Mouse (Mus musculus) bone marrow, adult 2 months (tissue): ENCODE measurements around the gene Fstl4. TPM values are rescaled to one million over a fixed set of nuclear protein-coding genes. Genes with fewer than 3 reads are reported as not detected.

Source experiments
- H3K27ac ChIP-seq: fragments of 200-500 bp; 2 replicates; pipeline ENCODE4 v1.5.1; 2012; ENCODE audit warnings: low read depth, mild to moderate bottlenecking, control low read depth, inconsistent platforms, low read length; ENCODE audit not compliant: control insufficient read depth, poor library complexity, insufficient read depth
- H3K4me1 ChIP-seq: fragments of 200-500 bp; 2 replicates; pipeline ENCODE4 v1.6.1; 2011; ENCODE audit warnings: low read length; ENCODE audit not compliant: control insufficient read depth, insufficient read depth
- H3K4me3 ChIP-seq: fragments of 200-500 bp; replicated peaks from 2 replicates; pipeline ENCODE3; 2011; ENCODE audit warnings: mild to moderate bottlenecking, low read depth, low read length, control low read depth; ENCODE audit not compliant: control insufficient read depth
- CTCF ChIP-seq: fragments of 200-500 bp; IDR thresholded peaks from 2 replicates; pipeline ENCODE4 v1.5.1; 2011; ENCODE audit warnings: low read length, control low read depth; ENCODE audit not compliant: control insufficient read depth, insufficient read depth
- POLR2A ChIP-seq: fragments of 200-500 bp; IDR thresholded peaks from 2 replicates; pipeline ENCODE4 v1.6.1; 2011; ENCODE audit warnings: low read depth, mild to moderate bottlenecking, control low read depth, low read length, borderline replicate concordance; ENCODE audit not compliant: control insufficient read depth
- WGBS: fragments of 180-500 bp; shearing (Covaris S2); methylation state at CpG from one replicate; pipeline ENCODE4 v1.1.7; 2018; 5-methylcytosine and 5-hydroxymethylcytosine counted together
- polyA plus RNA-seq: library from polyadenylated mRNA; stranded (reverse); fragments of >200 nt; gene quantifications from 2 replicates; pipeline ENCODE4 v1.2.4, GENCODE M21; 2011; ENCODE audit warnings: low replicate concordance; ENCODE audit not compliant: missing spikeins, insufficient read depth, insufficient read length

Gene Fstl4
- polyA plus RNA-seq, 1 experiment, result not detected

DNA sequence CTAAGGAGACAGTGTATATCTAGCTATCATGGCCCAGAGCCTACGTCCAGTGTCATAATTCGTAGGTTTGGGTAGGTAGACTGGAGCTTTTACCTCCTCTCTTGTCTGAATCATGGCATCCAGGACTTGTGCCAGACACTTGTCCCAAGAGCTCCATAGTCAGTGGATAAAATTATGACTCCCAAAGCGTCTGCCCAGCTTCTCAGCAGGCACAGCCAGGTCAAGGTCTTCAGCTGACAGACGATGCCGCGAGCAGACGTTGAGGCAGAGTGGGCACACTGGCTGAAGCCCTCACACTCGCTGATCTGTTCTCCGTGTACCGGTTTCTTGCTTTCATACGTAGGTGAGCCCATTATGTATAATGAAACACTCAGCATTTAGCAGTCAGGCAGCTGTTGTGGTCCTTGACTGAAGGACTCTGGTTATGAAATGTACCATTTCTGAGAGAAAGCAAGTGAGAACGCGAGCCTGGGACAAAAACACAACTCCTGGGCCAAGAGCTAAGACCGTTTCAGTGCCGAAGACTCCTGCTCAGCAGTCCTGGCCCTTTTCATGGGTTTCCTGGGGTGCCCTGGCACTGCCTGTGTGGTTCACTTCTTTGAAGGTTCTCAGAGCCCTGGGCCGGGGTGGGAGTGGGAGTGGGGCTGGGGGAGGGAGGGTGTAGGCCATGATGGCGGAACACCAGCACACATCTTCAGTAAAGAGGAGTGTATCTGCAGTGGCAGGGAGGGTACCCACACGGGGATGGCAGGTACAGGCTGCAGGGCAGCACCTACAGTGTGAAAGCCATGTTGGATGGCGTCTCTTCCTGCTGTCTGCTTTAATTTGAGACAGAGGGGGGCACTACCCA lies 111.7 kb downstream of the Fstl4 start:
- WGBS, result 81% methylated on average over 19 of the region's 19 CpGs

DNA sequence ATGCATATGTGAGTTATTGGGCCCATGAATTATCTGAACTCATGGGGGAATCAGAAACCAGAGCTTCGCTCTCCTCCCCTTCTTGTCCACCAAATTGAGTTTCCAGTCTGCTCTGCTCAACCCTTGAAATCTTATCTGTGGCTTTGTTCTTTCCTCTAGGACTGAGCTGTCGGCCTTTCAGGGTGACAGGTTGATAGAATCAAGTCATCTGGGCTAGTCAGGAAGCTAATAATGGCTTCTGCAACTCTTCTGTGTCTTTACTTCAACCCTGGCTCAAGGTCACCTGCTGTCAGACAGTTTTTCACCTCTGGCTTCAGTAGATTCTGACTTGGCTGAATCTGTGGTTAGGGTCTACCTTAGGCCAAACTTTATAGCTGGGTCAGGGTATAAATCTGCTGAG lies 113.2 kb downstream of the Fstl4 start:
- H3K4me3 ChIP-seq, result no peak overlapping the region
- TF ChIP-seq CTCF (no peak), POLR2A (no peak)
- peaks cover 3% of the 10 kb centered on the region; the same call in 1 of the 2 replicates for H3K4me1 ChIP-seq
- H3K27ac ChIP-seq, result no peak overlapping the region
- WGBS, result 50% methylated on average over 2 of the region's 2 CpGs

More for the DNA sequence above, 111.7 kb downstream of the Fstl4 start:
- Histone ChIP-seq H3K4me1 (peaks cover 3% of the 10 kb centered on the region; the same call in 1 of the 2 replicates), H3K27ac (no peak overlapping the region), H3K4me3 (no peak overlapping the region)
- TF ChIP-seq POLR2A (no peak), CTCF (no peak)

DNA sequence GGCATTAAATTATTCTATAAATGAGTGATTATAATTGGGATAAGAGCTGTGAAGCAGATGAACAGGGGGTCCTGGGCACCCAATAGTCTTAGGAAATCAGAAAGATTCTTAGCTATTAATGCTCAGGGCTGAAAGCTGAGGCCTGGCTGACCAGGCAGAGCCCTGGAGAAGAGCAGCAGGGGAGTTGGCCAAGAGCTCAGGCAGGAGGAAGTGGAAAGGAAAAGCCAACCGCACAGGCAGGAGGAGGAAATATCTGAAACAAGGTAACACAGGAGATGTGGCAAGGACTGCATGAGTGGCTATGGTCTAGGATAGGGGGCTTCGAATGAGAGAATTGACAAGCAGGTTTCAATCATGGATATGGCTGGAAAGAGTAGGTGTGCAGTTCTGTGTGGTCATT lies 115.5 kb downstream of the Fstl4 start:
- H3K4me3 ChIP-seq, result no peak overlapping the region
- H3K27ac ChIP-seq, result no peak overlapping the region
- peaks cover 3% of the 10 kb centered on the region; the same call in 1 of the 2 replicates for H3K4me1 ChIP-seq
- TF ChIP-seq POLR2A (no peak), CTCF (no peak)
- 21% methylated on average over 2 of the region's 2 CpGs for WGBS

DNA sequence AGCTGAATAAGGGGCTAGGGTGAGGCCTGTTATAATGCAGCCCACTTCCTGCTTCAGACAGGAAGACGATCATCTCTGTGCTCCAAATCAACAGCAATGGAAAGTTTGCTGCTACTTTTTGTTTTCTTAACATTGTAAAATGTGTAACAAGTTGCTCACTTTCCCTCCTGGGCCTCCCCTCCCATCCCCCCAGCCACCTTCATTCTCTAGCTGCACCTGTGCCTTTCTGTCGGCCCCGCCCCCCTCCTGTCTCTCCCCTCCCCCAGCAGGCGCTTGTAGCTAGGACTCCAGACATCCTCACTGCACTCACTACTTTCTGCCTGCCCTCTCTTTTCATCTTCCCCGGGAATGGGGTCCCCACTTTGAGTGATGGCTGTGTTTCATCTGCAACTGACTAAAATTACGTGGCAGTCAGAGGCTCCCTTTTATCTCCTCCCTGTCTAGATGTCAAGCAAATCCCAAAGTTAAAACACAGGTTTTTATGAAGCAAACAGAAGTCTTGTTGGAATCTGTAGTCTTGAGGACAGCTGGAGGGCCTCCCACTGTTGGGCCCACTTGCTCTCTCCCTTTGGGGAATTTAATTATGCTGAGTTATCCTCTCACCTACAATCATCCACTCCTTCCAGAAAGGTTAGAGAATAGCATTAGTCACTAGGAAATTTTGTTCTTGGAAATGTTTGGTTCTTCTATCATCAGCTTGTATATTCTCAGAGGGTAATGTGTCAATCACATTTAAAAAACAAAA lies 122.3 kb downstream of the Fstl4 start:
- Histone ChIP-seq H3K4me1 (no peaks in the 10 kb centered on the region; the same call in 1 of the 2 replicates), H3K4me3 (no peak overlapping the region), H3K27ac (no peak overlapping the region)
- WGBS, result 55% methylated on average over 6 of the region's 6 CpGs
- TF ChIP-seq POLR2A (no peak), CTCF (no peak)

DNA sequence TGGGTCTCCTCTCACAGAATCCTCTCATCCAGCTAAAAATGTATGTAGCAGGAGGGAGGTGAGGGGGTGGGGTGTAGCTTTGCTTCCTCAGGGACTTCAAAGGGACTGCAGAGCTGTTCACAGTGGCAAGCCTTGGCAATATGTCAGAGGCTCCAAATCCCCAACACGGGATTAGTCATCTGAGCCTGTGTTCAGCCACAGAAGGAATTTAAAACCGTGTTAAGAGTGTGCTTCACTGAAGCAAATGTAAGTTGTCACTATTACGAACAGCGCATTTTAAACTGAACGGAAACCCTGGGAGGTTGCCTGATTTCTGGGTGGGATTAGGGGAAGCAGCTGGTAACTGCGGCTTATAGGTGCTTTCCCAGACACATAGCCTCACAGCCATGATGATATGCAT lies 123.7 kb downstream of the Fstl4 start:
- no peak for TF ChIP-seq CTCF
- TF ChIP-seq POLR2A, result no peak
- H3K4me3 ChIP-seq, result no peak overlapping the region
- 36% methylated on average over 6 of the region's 6 CpGs for WGBS
- no peaks in the 10 kb centered on the region; the same call in 1 of the 2 replicates for H3K4me1 ChIP-seq
- no peak overlapping the region for H3K27ac ChIP-seq

DNA sequence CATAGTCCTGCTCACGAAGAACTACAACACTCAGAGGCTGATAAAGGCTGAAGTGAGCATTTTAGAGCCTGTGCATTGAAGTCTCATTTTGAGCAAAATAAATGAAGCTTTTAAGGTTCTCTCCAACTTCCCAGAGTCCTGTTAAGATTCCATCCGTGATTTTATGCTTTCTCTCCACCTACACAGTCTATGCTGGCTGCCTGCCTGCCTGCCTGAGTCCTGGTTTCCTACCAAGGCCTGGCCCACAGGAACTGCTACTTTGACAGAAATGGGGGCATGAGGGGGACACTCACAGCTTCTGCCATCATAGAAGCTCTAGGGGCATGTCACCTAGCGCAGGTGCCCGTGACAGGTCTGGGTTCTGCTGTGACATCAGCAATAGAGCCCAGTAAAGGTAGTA lies 125.1 kb downstream of the Fstl4 start:
- TF ChIP-seq POLR2A, result no peak
- TF ChIP-seq CTCF, result no peak
- Histone ChIP-seq H3K4me3 (no peak overlapping the region), H3K27ac (no peak overlapping the region), H3K4me1 (no peaks in the 10 kb centered on the region; the same call in 1 of the 2 replicates)
- WGBS, result 81% methylated on average over 4 of the region's 4 CpGs

DNA sequence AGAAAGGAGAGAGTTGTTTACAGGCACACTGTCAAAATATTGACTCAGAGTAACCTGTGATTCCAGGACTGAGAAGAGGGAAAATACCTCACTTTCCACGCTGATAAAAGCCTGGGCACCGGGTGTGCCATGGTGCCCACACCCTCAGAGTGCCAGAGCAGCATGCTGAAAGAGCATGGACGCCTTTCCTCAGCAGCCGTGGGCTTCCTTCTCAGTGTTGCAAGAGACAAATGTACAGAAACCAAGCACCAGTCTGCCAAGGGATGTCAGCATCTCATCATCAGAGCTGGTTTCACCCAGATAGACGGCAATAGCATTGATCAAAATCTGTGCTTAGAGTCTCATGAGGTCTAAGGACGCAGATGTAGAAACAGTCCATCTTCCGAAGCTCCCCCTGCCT lies 125.7 kb downstream of the Fstl4 start:
- TF ChIP-seq POLR2A, result no peak
- TF ChIP-seq CTCF, result no peak
- WGBS, result 77% methylated on average over 7 of the region's 7 CpGs
- Histone ChIP-seq H3K4me3 (no peak overlapping the region), H3K4me1 (no peaks in the 10 kb centered on the region; the same call in 1 of the 2 replicates), H3K27ac (no peak overlapping the region)

DNA sequence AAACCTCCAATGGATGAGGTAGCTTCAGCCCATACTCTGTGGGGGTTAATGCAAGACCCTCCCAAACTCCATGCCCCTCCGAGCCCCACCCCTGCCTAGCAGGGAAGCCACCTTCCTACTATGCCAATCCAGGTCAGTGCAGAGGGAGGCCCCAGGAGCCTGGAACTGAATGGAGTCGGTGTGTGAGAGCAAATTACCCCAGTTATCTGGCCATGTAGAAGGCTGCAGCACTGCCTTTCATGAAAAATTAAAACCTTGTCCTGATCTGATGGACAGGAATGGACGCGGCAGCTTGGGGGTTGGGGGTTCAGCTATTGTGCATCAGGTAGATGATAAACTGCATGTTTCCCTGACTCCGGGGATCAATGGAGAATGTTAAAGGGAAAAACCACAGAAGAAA lies 139.7 kb downstream of the Fstl4 start:
- Histone ChIP-seq H3K4me1 (no peaks in the 10 kb centered on the region), H3K27ac (no peak overlapping the region), H3K4me3 (no peak overlapping the region)
- WGBS, result 82% methylated on average over 5 of the region's 5 CpGs
- TF ChIP-seq CTCF (no peak), POLR2A (no peak)
